Mouse (Mus musculus): ENCODE data around the gene Phactr3. TPM values are rescaled to one million over a fixed set of nuclear protein-coding genes. Genes with fewer than 3 reads are reported as not detected.

Phactr3 gene
- polyA plus RNA-seq, 2 experiments, result 0.02 to 0.13 TPM

- ATAC-seq (ENCODE audit: insufficient read depth) (no peak), DNase-seq (ENCODE audit: low read depth in 3 of 3, low spot score in 3 of 3) (peak in 1 of 3 experiments; percentile 5)
- no peak for TF ChIP-seq EP300 (IDR thresholded peaks at IDR 0.05; ENCODE audit: low read depth)
- peak; percentile 48 for TF ChIP-seq CTCF (IDR thresholded peaks at IDR 0.05; ENCODE audit: low read depth)
- Histone ChIP-seq H3K36me3 (replicated peaks; ENCODE audit: control insufficient read depth, insufficient read depth, low read depth) (no peaks in the 10 kb centered on the region), H3K9ac (replicated peaks) (no peak overlapping the region), H3K4me2 (ENCODE audit: low read depth) (no peak overlapping the region), H3K27ac (no peak overlapping the region), H3K9me3 (ENCODE audit: control insufficient read depth, low read length) (no peaks in the 10 kb centered on the region), H3K4me3 (ENCODE audit: insufficient read depth in 1 of 2, low read depth in 2 of 2, low read length in 2 of 2) (no peak overlapping the region), H3K4me1 (replicated peaks; ENCODE audit: control insufficient read depth in 2 of 2, insufficient read depth in 2 of 2, low read length in 1 of 2) (no peaks in the 10 kb centered on the region), H3K27me3 (ENCODE audit: control insufficient read depth, insufficient read depth, low read length) (peaks cover 12% of the 10 kb centered on the region; the same call in 1 of the 2 replicates)
- 20% methylated on average over 12 of the region's 12 CpGs for WGBS (ENCODE audit: insufficient replicate concordance)
These were observed 829 bp upstream of the Phactr3 start for GRCm38 (mm10) chr2:178117946-178118345.

GRCm38 (mm10) chr2:178119561-178120355 lies 983 bp downstream of the Phactr3 start:
- H3K36me3 ChIP-seq (replicated peaks; ENCODE audit: control insufficient read depth, insufficient read depth, low read depth), result no peaks in the 10 kb centered on the region
- no peaks in the 10 kb centered on the region for H3K4me1 ChIP-seq (replicated peaks; ENCODE audit: control insufficient read depth in 2 of 2, insufficient read depth in 2 of 2, low read length in 1 of 2)
- no peak overlapping the region for H3K9ac ChIP-seq (replicated peaks)
- H3K4me3 ChIP-seq (ENCODE audit: insufficient read depth in 1 of 2, low read depth in 2 of 2, low read length in 2 of 2), result no peak overlapping the region
- no peak overlapping the region for H3K27ac ChIP-seq
- TF ChIP-seq EP300 (IDR thresholded peaks at IDR 0.05; ENCODE audit: low read depth) (no peak), CTCF (IDR thresholded peaks at IDR 0.05; ENCODE audit: low read depth) (no peak)
- no peak for DNase-seq (ENCODE audit: low read depth in 3 of 3, low spot score in 3 of 3)
- 15% methylated on average over 19 of the region's 19 CpGs for WGBS (ENCODE audit: insufficient replicate concordance)
- ATAC-seq (ENCODE audit: insufficient read depth), result no peak
- no peaks in the 10 kb centered on the region for H3K9me3 ChIP-seq (ENCODE audit: control insufficient read depth, low read length)
- peaks cover 12% of the 10 kb centered on the region; the same call in 1 of the 2 replicates for H3K27me3 ChIP-seq (ENCODE audit: control insufficient read depth, insufficient read depth, low read length)
- H3K4me2 ChIP-seq (ENCODE audit: low read depth), result no peak overlapping the region

- no peak overlapping the region for H3K4me3 ChIP-seq (ENCODE audit: insufficient read depth in 1 of 2, low read depth in 2 of 2, low read length in 2 of 2)
- no peak overlapping the region for H3K9ac ChIP-seq (replicated peaks)
- H3K4me1 ChIP-seq (replicated peaks; ENCODE audit: control insufficient read depth in 2 of 2, insufficient read depth in 2 of 2, low read length in 1 of 2), result no peaks in the 10 kb centered on the region
- H3K27ac ChIP-seq, result no peak overlapping the region
- no peak overlapping the region for H3K4me2 ChIP-seq (ENCODE audit: low read depth)
- no peaks in the 10 kb centered on the region for H3K9me3 ChIP-seq (ENCODE audit: control insufficient read depth, low read length)
- no peak for DNase-seq (ENCODE audit: low read depth in 3 of 3, low spot score in 3 of 3)
- no peak for TF ChIP-seq CTCF (IDR thresholded peaks at IDR 0.05; ENCODE audit: low read depth)
- no peak for TF ChIP-seq EP300 (IDR thresholded peaks at IDR 0.05; ENCODE audit: low read depth)
- H3K36me3 ChIP-seq (replicated peaks; ENCODE audit: control insufficient read depth, insufficient read depth, low read depth), result no peaks in the 10 kb centered on the region
- H3K27me3 ChIP-seq (ENCODE audit: control insufficient read depth, insufficient read depth, low read length), result peaks cover 12% of the 10 kb centered on the region; the same call in 1 of the 2 replicates
- no peak for ATAC-seq (ENCODE audit: insufficient read depth)
These were observed 1.5 kb downstream of the Phactr3 start for GRCm38 (mm10) chr2:178120356-178120645.

GRCm38 (mm10) chr2:178120651-178121374 lies 2.0 kb downstream of the Phactr3 start:
- H3K9ac ChIP-seq (replicated peaks), result no peak overlapping the region
- ATAC-seq (ENCODE audit: insufficient read depth), result no peak

DNA sequence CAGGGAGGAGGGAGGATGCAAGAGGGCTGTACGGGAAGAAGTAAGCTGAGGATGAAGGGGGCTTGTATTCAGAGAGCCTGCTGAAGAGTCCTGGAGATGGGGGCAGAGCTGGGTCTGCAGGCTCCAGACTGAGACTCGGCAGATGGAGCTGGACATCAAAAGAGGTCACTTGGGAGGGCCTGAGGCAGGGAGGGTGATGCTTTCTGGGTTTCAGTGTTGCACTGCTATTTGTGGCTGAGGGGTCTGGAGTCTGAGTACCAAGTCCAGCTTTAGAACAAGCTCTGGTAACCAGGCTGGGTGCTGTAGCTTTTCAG lies 2.6 kb downstream of the Phactr3 start:
- 42% methylated on average over 2 of the region's 2 CpGs for WGBS (ENCODE audit: insufficient replicate concordance)
- Histone ChIP-seq H3K27ac (no peak overlapping the region), H3K4me2 (ENCODE audit: low read depth) (no peak overlapping the region), H3K9ac (replicated peaks) (no peak overlapping the region), H3K4me1 (replicated peaks; ENCODE audit: control insufficient read depth in 2 of 2, insufficient read depth in 2 of 2, low read length in 1 of 2) (no peaks in the 10 kb centered on the region), H3K9me3 (ENCODE audit: control insufficient read depth, low read length) (no peaks in the 10 kb centered on the region), H3K4me3 (ENCODE audit: insufficient read depth in 1 of 2, low read depth in 2 of 2, low read length in 2 of 2) (no peak overlapping the region), H3K36me3 (replicated peaks; ENCODE audit: control insufficient read depth, insufficient read depth, low read depth) (no peaks in the 10 kb centered on the region), H3K27me3 (ENCODE audit: control insufficient read depth, insufficient read depth, low read length) (peaks cover 12% of the 10 kb centered on the region; the same call in 1 of the 2 replicates)
- DNase-seq (ENCODE audit: low read depth in 3 of 3, low spot score in 3 of 3) (no peak), ATAC-seq (ENCODE audit: insufficient read depth) (no peak)
- no peak for TF ChIP-seq CTCF (IDR thresholded peaks at IDR 0.05; ENCODE audit: low read depth)
- TF ChIP-seq EP300 (IDR thresholded peaks at IDR 0.05; ENCODE audit: low read depth), result no peak

More at GRCm38 (mm10) chr2:178120651-178121374, 2.0 kb downstream of the Phactr3 start:
- Histone ChIP-seq H3K36me3 (replicated peaks; ENCODE audit: control insufficient read depth, insufficient read depth, low read depth) (no peaks in the 10 kb centered on the region), H3K9me3 (ENCODE audit: control insufficient read depth, low read length) (no peaks in the 10 kb centered on the region), H3K27me3 (ENCODE audit: control insufficient read depth, insufficient read depth, low read length) (peaks cover 12% of the 10 kb centered on the region; the same call in 1 of the 2 replicates), H3K4me1 (replicated peaks; ENCODE audit: control insufficient read depth in 2 of 2, insufficient read depth in 2 of 2, low read length in 1 of 2) (no peaks in the 10 kb centered on the region), H3K4me3 (ENCODE audit: insufficient read depth in 1 of 2, low read depth in 2 of 2, low read length in 2 of 2) (no peak overlapping the region), H3K4me2 (ENCODE audit: low read depth) (no peak overlapping the region), H3K27ac (no peak overlapping the region)
- 65% methylated on average over 8 of the region's 8 CpGs for WGBS (ENCODE audit: insufficient replicate concordance)
- DNase-seq (ENCODE audit: low read depth in 3 of 3, low spot score in 3 of 3), result no peak
- TF ChIP-seq EP300 (IDR thresholded peaks at IDR 0.05; ENCODE audit: low read depth) (no peak), CTCF (IDR thresholded peaks at IDR 0.05; ENCODE audit: low read depth) (no peak)

Data from liver, embryonic 14.5 days (tissue).